Mouse (Mus musculus) thymus, postnatal 10 days (tissue): ENCODE data around the gene Farp1.
A peak's percentile ranks its signal among the peaks of the same experiment; 100 is the strongest.

Source experiments
- DNase-seq, 2 experiments: peaks; one replicate each; pipeline ENCODE4 v3.0.0; 2021; ENCODE audit warnings: low spot score in 2 of 2

The Farp1 gene

GRCm38 (mm10) chr14:121310325-121311080, 275.5 kb downstream of the Farp1 start:
- no peak for DNase-seq

GRCm38 (mm10) chr14:121311083-121311482, 276.1 kb downstream of the Farp1 start:
- DNase-seq = no peak

GRCm38 (mm10) chr14:121313283-121313682, 278.3 kb downstream of the Farp1 start:
- DNase-seq = no peak

- peak in 1 of 2 experiments; percentile 8 for DNase-seq
These were observed 279.9 kb downstream of the Farp1 start for GRCm38 (mm10) chr14:121314934-121315333.

- no peak for DNase-seq
These were observed 281.1 kb downstream of the Farp1 start for GRCm38 (mm10) chr14:121316136-121316535.

GRCm38 (mm10) chr14:121316631-121317311, 281.8 kb downstream of the Farp1 start:
- DNase-seq = no peak

- DNase-seq = no peak
These were observed 282.3 kb downstream of the Farp1 start for GRCm38 (mm10) chr14:121317312-121317671.

GRCm38 (mm10) chr14:121318382-121318781, 283.4 kb downstream of the Farp1 start:
- DNase-seq = no peak

GRCm38 (mm10) chr14:121322150-121322549, 287.1 kb downstream of the Farp1 start:
- DNase-seq = no peak

GRCm38 (mm10) chr14:121322641-121323040, 287.6 kb downstream of the Farp1 start:
- DNase-seq = no peak

GRCm38 (mm10) chr14:121324521-121325330, 289.7 kb downstream of the Farp1 start:
- DNase-seq = no peak

- no peak for DNase-seq
These were observed 291.4 kb downstream of the Farp1 start for GRCm38 (mm10) chr14:121326432-121326831.

- no peak for DNase-seq
These were observed 293.9 kb downstream of the Farp1 start for GRCm38 (mm10) chr14:121328878-121329277.

- no peak for DNase-seq
These were observed 294.5 kb downstream of the Farp1 start for GRCm38 (mm10) chr14:121329401-121330089.

- DNase-seq = no peak
These were observed 295.0 kb downstream of the Farp1 start for GRCm38 (mm10) chr14:121330090-121330408.
